ENCODE assay signal across 1 mouse cellular context in the genomic region with DNA sequence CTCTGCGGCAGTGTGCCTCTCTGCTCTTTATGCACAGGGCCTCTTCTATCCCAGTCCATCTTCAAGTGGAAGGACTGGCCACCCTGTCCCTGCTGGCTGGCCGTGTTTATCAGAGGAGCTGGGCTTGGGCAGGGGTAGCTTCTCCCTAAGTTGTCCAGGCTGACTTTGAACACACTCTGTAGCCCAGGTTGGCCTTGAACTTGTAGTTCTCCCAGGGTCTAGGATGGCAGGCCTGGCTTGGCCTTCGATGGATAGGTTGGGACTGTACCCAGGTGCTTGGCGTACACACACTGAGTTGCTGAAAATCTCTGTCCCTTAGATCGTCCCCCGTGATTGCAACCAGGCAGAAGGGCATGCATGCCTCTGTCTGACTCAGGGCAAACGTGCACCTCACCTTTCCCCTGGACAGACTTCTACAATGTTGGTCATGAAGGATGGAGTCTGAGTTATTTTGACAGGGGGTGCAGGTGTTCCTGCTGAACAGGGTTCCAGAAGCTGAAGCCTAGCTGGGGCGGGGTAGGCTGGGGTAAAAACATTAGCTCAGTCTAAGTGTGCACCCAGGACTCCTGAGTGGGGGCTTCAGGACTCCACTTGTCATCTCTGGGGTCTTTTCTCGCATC.
TF ChIP-seq lines count a peak whose summit lies in the region.

No protein-coding gene starts in this region.

TF ChIP-seq in myocyte, 11 proteins besides CTCF, POLR2A, EP300 and RAD21 (continued from another document):
- TF ChIP-seq MYOG (IDR thresholded peaks at IDR 0.05; ENCODE audit: control insufficient read depth in 1 of 3, insufficient read depth in 1 of 3, insufficient read length in 2 of 3, low read depth in 2 of 3) = no peak
